ENCODE assay signal across 11 mouse cellular contexts in genomic region chr7:109617838-109618237, GRCm38 (mm10).
DNase-seq lines count a peak whose midpoint lies in the region; ATAC-seq and TF ChIP-seq lines count a peak whose summit lies in the region.
"Had no signal": no experiment of that assay in that cellular context is flagged by ENCODE, and none has a peak within 500 bp of the region (broad histone marks: within the 10 kb centered on the region; RNA-seq: fewer than 3 reads in every experiment).

No protein-coding gene starts in this region.

- peaks cover 10% of the 10 kb centered on the region; the same call in 1 of the 2 replicates for H3K4me1 ChIP-seq in midbrain, postnatal 0 days (ENCODE audit: insufficient read depth, low read length)
- peaks cover 38% of the 10 kb centered on the region for H3K4me1 ChIP-seq in midbrain, embryonic 13.5 days (replicated peaks)

- H3K36me3 ChIP-seq in midbrain, postnatal 0 days (ENCODE audit: insufficient read depth, low read length), result no peaks in the 10 kb centered on the region
- no peaks in the 10 kb centered on the region for H3K36me3 ChIP-seq in midbrain, embryonic 13.5 days

- no peak overlapping the region for H3K4me2 ChIP-seq in midbrain, postnatal 0 days (ENCODE audit: low read depth, low read length, poor library complexity, severe bottlenecking)
- no peak overlapping the region for H3K4me2 ChIP-seq in midbrain, embryonic 13.5 days (replicated peaks)

- no peak for ATAC-seq in midbrain, postnatal 0 days (ENCODE audit: low FRiP score)
- ATAC-seq in midbrain, embryonic 13.5 days, result no peak
- ATAC-seq: liver, postnatal 0 days; midbrain, embryonic 16.5 days had no signal

- no peak overlapping the region for H3K27ac ChIP-seq in midbrain, postnatal 0 days (ENCODE audit: low read depth, low read length)
- no peak overlapping the region for H3K27ac ChIP-seq in midbrain, embryonic 13.5 days

- no peaks in the 10 kb centered on the region for H3K27me3 ChIP-seq in midbrain, postnatal 0 days (ENCODE audit: insufficient read depth, low read length)
- no peaks in the 10 kb centered on the region for H3K27me3 ChIP-seq in midbrain, embryonic 13.5 days

- H3K9ac ChIP-seq in midbrain, postnatal 0 days (replicated peaks; ENCODE audit: low read length, poor library complexity, severe bottlenecking), result no peak overlapping the region
- H3K9ac ChIP-seq in midbrain, embryonic 13.5 days (replicated peaks), result no peak overlapping the region
- H3K9ac ChIP-seq: liver, postnatal 0 days had no signal

- H3K9me3 ChIP-seq in midbrain, postnatal 0 days (ENCODE audit: low read length), result no peaks in the 10 kb centered on the region
- H3K9me3 ChIP-seq in midbrain, embryonic 13.5 days, result no peaks in the 10 kb centered on the region

- TF ChIP-seq CTCF in midbrain, postnatal 0 days (IDR thresholded peaks at IDR 0.05), result no peak

- WGBS in midbrain, postnatal 0 days, result 73% methylated on average over 3 of the region's 3 CpGs
- 79% methylated on average over 3 of the region's 3 CpGs for WGBS in midbrain, embryonic 13.5 days

- DNase-seq in adrenal gland, postnatal 10 days, result peak; percentile 60
- no peak for DNase-seq in adrenal gland, adult 2 months
- DNase-seq in midbrain, postnatal 0 days (ENCODE audit: low spot score), result peak; percentile 53
- DNase-seq in heart, adult 8-10 months (ENCODE audit: low spot score), result peak; percentile 77
- DNase-seq in skeletal muscle tissue, adult 2 months (ENCODE audit: low read depth, low spot score), result peak; percentile 77
- DNase-seq in frontal cortex, postnatal 36 days (ENCODE audit: low spot score in 2 of 2), result no peak
- DNase-seq in adrenal gland, postnatal 14 days, result no peak
- DNase-seq: liver, postnatal 0 days had no signal

- no peak overlapping the region for H3K4me3 ChIP-seq in midbrain, postnatal 0 days (ENCODE audit: low read depth, low read length)
- H3K4me3 ChIP-seq in midbrain, embryonic 13.5 days (replicated peaks), result no peak overlapping the region
- H3K4me3 ChIP-seq: erythroblast, embryonic 14.5 days had no signal

Comparison
In these comparisons a context has a peak if more than half of its experiments do, and no peak if none do; other contexts are left out.
1. DNase-seq: peak in adrenal gland, postnatal 10 days (single experiment), midbrain, postnatal 0 days (single experiment), heart, adult 8-10 months (single experiment) and skeletal muscle tissue, adult 2 months (single experiment); none in adrenal gland, adult 2 months (single experiment), frontal cortex, postnatal 36 days (0 of 2) and adrenal gland, postnatal 14 days (single experiment).